Comparison of ENCODE assay signal across 16 mouse cellular contexts in the genomic region with DNA sequence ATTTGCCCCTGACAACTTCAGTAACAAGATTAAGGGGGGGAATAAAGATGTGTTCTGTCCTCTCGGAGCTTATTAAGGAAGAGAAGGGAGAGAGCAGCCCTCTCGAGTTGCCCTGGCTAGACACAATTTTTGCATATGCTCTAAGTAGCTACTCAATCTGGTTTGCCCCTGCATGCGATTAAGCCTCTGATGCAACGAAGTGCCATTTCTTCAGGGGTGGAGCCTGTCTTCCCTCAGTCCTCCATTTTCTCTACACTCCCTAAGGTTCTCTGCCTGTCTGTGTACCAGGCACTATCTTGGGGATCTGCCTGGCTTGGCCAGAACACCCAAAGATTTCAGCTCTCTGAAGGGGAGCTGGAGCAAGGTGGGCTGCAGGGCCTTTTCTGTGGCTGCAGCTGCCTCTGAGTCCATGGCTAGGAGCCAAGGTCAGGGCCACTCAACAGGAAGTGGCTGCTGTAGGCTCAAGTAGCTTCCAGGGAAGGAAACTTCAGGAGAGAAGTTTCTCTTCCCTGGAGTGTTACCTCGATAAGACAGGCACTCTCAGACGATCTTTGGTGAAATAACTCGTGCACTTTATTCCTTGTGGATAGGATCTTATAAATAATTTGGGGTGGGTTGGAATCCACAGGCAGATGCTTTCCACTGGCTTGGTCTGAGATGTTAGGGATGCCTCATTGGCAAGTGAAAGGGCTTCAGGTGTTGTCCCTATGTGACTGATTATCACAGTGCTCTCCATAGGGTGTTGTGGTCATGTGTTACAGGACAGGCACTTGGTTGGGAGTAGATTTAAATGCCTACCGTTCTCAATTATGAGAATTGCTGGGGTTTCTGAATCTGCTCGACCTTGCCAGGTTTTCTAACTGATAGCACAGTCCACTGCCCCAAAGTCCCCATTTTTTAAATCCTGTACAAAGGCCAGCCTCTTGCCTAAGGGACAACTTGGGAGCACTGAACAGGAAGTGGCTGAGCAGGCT. TPM values are rescaled to one million over a fixed set of nuclear protein-coding genes. Genes with fewer than 3 reads are reported as not detected.
A peak's percentile ranks its signal among the peaks of the same experiment; 100 is the strongest.
DNase-seq lines count a peak whose midpoint lies in the region; ATAC-seq and TF ChIP-seq lines count a peak whose summit lies in the region.
"Had no signal": no experiment of that assay in that cellular context is flagged by ENCODE, and none has a peak within 500 bp of the region (broad histone marks: within the 10 kb centered on the region; RNA-seq: fewer than 3 reads in every experiment).

No protein-coding gene starts in this region.

- H3K9ac ChIP-seq in heart, embryonic 12.5 days: no peak overlapping the region
- no peak overlapping the region for H3K9ac ChIP-seq in heart, embryonic 11.5 days (ENCODE audit: low read depth, low read length)
- H3K9ac ChIP-seq: embryonic facial prominence, embryonic 15.5 days; liver, embryonic 14.5 days had no signal

- WGBS in heart, embryonic 12.5 days: 69% methylated on average over 9 of the region's 9 CpGs
- 60% methylated on average over 9 of the region's 9 CpGs for WGBS in heart, embryonic 11.5 days (ENCODE audit: insufficient replicate concordance)
- 47% methylated on average over 9 of the region's 9 CpGs for WGBS in lung, adult 2 months

- no peaks in the 10 kb centered on the region for H3K9me3 ChIP-seq in heart, embryonic 12.5 days (replicated peaks)
- H3K9me3 ChIP-seq in heart, embryonic 11.5 days (replicated peaks; ENCODE audit: control insufficient read depth, low read length): no peaks in the 10 kb centered on the region
- H3K9me3 ChIP-seq: embryonic facial prominence, embryonic 15.5 days had no signal

- H3K4me1 ChIP-seq in heart, embryonic 12.5 days (replicated peaks): peaks cover 19% of the 10 kb centered on the region
- peaks cover 5% of the 10 kb centered on the region; the same call in 1 of the 2 replicates for H3K4me1 ChIP-seq in heart, embryonic 11.5 days (ENCODE audit: control insufficient read depth, insufficient read depth, low read length)
- H3K4me1 ChIP-seq in lung, adult 2 months (ENCODE audit: control insufficient read depth, insufficient read depth, low read length): peaks cover 9% of the 10 kb centered on the region
- H3K4me1 ChIP-seq: embryonic facial prominence, embryonic 15.5 days had no signal

- TF ChIP-seq CTCF in left cerebral cortex, adult 2 months (IDR thresholded peaks at IDR 0.05): no peak
- TF ChIP-seq CTCF in lung, adult 2 months (IDR thresholded peaks at IDR 0.05; ENCODE audit: insufficient read depth, low read length): no peak

- no peak for TF ChIP-seq POLR2A in lung, adult 2 months (IDR thresholded peaks at IDR 0.05; ENCODE audit: borderline replicate concordance, extremely low read depth, low read depth, low read length)
- no peak for TF ChIP-seq POLR2A in myocyte (IDR thresholded peaks at IDR 0.05; ENCODE audit: insufficient read length, low read depth)

- peak overlapping the region; percentile 25; the same call in 1 of the 2 replicates for H3K27ac ChIP-seq in heart, embryonic 12.5 days (ENCODE audit: poor library complexity, severe bottlenecking)
- H3K27ac ChIP-seq in heart, embryonic 11.5 days (ENCODE audit: low read depth, low read length): no peak overlapping the region
- peak overlapping the region; percentile 36; the same call in 1 of the 2 replicates for H3K27ac ChIP-seq in left cerebral cortex, adult 2 months
- H3K27ac ChIP-seq: embryonic facial prominence, embryonic 15.5 days; liver, embryonic 14.5 days had no signal

- no peaks in the 10 kb centered on the region for H3K27me3 ChIP-seq in heart, embryonic 12.5 days (replicated peaks)
- no peaks in the 10 kb centered on the region for H3K27me3 ChIP-seq in heart, embryonic 11.5 days (ENCODE audit: control insufficient read depth, insufficient read depth, low read length)
- no peaks in the 10 kb centered on the region for H3K27me3 ChIP-seq in myocyte (ENCODE audit: control insufficient read depth, insufficient read depth, insufficient read length)
- H3K27me3 ChIP-seq: embryonic facial prominence, embryonic 15.5 days had no signal

- H3K4me2 ChIP-seq in heart, embryonic 12.5 days: no peak overlapping the region
- H3K4me2 ChIP-seq in heart, embryonic 11.5 days: no peak overlapping the region
- H3K4me2 ChIP-seq in myocyte (ENCODE audit: low read depth): no peak overlapping the region
- H3K4me2 ChIP-seq: embryonic facial prominence, embryonic 15.5 days had no signal

- no peaks in the 10 kb centered on the region for H3K36me3 ChIP-seq in heart, embryonic 12.5 days
- H3K36me3 ChIP-seq in heart, embryonic 11.5 days (ENCODE audit: control insufficient read depth, insufficient read depth, low read length): no peaks in the 10 kb centered on the region
- no peaks in the 10 kb centered on the region for H3K36me3 ChIP-seq in myocyte (ENCODE audit: control insufficient read depth, insufficient read depth)
- H3K36me3 ChIP-seq: embryonic facial prominence, embryonic 15.5 days had no signal

- intact Hi-C loops in left cerebral cortex, adult 2 months (cut with DNase I): loop anchor here (5.0 kb wide), 1 partner anchor 152 kb away; no protein-coding TSS in a partner anchor
- intact Hi-C loops in left cerebral cortex, postnatal 14 days (cut with DNase I): loop anchor here (10.0 kb wide), 1 partner anchor 315 kb away; no protein-coding TSS in a partner anchor

- no peak for DNase-seq in left cerebral cortex, adult 2 months (ENCODE audit: extremely low spot score in 1 of 2, low spot score in 2 of 2)
- no peak for DNase-seq in left cerebral cortex, postnatal 14 days (ENCODE audit: low spot score in 2 of 2)
- peak; percentile 43 for DNase-seq in lung, adult 2 months
- DNase-seq in cerebellum, postnatal 10 days: no peak
- no peak for DNase-seq in urinary bladder, postnatal 25 days (ENCODE audit: low spot score)
- DNase-seq: cerebellum, adult 9-10 months; gastrocnemius, postnatal 14 days; left cerebral cortex, postnatal 4 days; spleen, adult 18-20 months had no signal

- H3ac ChIP-seq in myocyte (ENCODE audit: control insufficient read depth, insufficient read length): no peak overlapping the region

- H3K4me3 ChIP-seq in heart, embryonic 12.5 days: no peak overlapping the region
- H3K4me3 ChIP-seq in heart, embryonic 11.5 days (ENCODE audit: low read depth, low read length): no peak overlapping the region
- H3K4me3 ChIP-seq in left cerebral cortex, adult 2 months: no peak overlapping the region
- H3K4me3 ChIP-seq in lung, adult 2 months (replicated peaks; ENCODE audit: extremely low read depth, low read depth, low read length): no peak overlapping the region
- H3K4me3 ChIP-seq in myocyte: no peak overlapping the region
- H3K4me3 ChIP-seq: embryonic facial prominence, embryonic 15.5 days had no signal

- no peaks in the 10 kb centered on the region for H3K79me2 ChIP-seq in myocyte (ENCODE audit: control insufficient read depth, insufficient read depth)

- ATAC-seq in heart, embryonic 12.5 days (ENCODE audit: insufficient number of reproducible peaks, low FRiP score): no peak
- ATAC-seq in heart, embryonic 11.5 days (replicated peaks; ENCODE audit: insufficient number of reproducible peaks, low FRiP score, low TSS enrichment): no peak
- ATAC-seq: forebrain, embryonic 14.5 days; hindbrain, embryonic 16.5 days had no signal

TF ChIP-seq in myocyte, 11 proteins besides CTCF, POLR2A, EP300 and RAD21:
- TF ChIP-seq SRF (IDR thresholded peaks at IDR 0.05; ENCODE audit: control insufficient read depth, insufficient read length, low read depth) (no peak), CEBPB (IDR thresholded peaks at IDR 0.05; ENCODE audit: insufficient read depth, poor library complexity, severe bottlenecking) (peak; percentile 77; the same call in 1 of the 2 replicates)

RNA-seq across cellular contexts. Expression of a gene that starts 40.2 kb away (rescaled TPM):
- polyA plus RNA-seq in heart, embryonic 12.5 days (2016; fragmentation: Nextera tagmentation; extraction: Ambion mirVana): 4.3 and 4.9 TPM in 2 replicates
- polyA plus RNA-seq in heart, embryonic 11.5 days (2014; fragmentation: Nextera tagmentation; extraction: Ambion mirVana): 2.5 and 3.9 TPM in 2 replicates
- total RNA-seq in left cerebral cortex, adult 2 months (2021): 10 to 100 TPM; 63.2 to 64.6 TPM
- total RNA-seq in left cerebral cortex, postnatal 14 days (2021): 10 to 100 TPM; 34.8 to 44.6 TPM
- 4.7 and 7.2 TPM in 2 replicates for polyA plus RNA-seq in lung, adult 2 months (2012; rRNA removed)
- polyA plus RNA-seq in myocyte (2012; fragmentation: generic; extraction: Trizol): 3.6 TPM
